Mouse (Mus musculus) liver, postnatal 0 days (tissue): Measurements from ENCODE around the gene Il21r. TPM values are rescaled to one million over a fixed set of nuclear protein-coding genes. Genes with fewer than 3 reads are reported as not detected.
A peak's percentile ranks its signal among the peaks of the same experiment; 100 is the strongest.

Source experiments
- ATAC-seq: fragments of 200-750 bp; cut with Nextera tagmentation; 2 replicates; pipeline ENCODE4 v1.8.0; 2017; ENCODE audit warnings: mild to moderate bottlenecking, moderate library complexity
- DNase-seq: peaks from one replicate; pipeline ENCODE4 v3.0.0-alpha.2; 2016
- H3K27ac ChIP-seq: fragments of 300-500 bp; sonication (generic); 2 replicates; pipeline ENCODE4 v1.5.1; 2014; ENCODE audit warnings: antibody characterized with exemption, moderate library complexity, mild to moderate bottlenecking, low read depth
- H3K27me3 ChIP-seq: fragments of 300-500 bp; sonication (generic); 2 replicates; pipeline ENCODE4 v1.6.1; 2014; ENCODE audit warnings: low read length, control low read depth, mixed read lengths; ENCODE audit not compliant: insufficient read depth
- H3K36me3 ChIP-seq: fragments of 300-500 bp; sonication (generic); replicated peaks from 2 replicates; pipeline ENCODE4 v1.6.1; 2014; ENCODE audit warnings: mild to moderate bottlenecking, control low read depth, low read length, moderate library complexity, mixed read lengths; ENCODE audit not compliant: insufficient read depth
- H3K4me1 ChIP-seq: fragments of 300-500 bp; sonication (generic); 2 replicates; pipeline ENCODE4 v1.6.1; 2014; ENCODE audit warnings: antibody characterized with exemption, mild to moderate bottlenecking, control low read depth; ENCODE audit not compliant: insufficient read depth
- H3K4me2 ChIP-seq: fragments of 300-500 bp; sonication (generic); 2 replicates; pipeline ENCODE4 v1.6.1; 2014; ENCODE audit warnings: low read depth, mild to moderate bottlenecking, low read length, moderate library complexity, mixed read lengths
- H3K4me3 ChIP-seq: fragments of 300-500 bp; sonication (generic); 2 replicates; pipeline ENCODE4 v1.5.1; 2014; ENCODE audit warnings: low read depth, low read length
- H3K9ac ChIP-seq: fragments of 300-500 bp; sonication (generic); replicated peaks from 2 replicates; pipeline ENCODE4 v1.6.1; 2014; ENCODE audit warnings: mild to moderate bottlenecking, moderate library complexity
- H3K9me3 ChIP-seq: fragments of 300-500 bp; sonication (generic); 2 replicates; pipeline ENCODE4 v1.6.1; 2016; ENCODE audit warnings: mild to moderate bottlenecking, control low read depth, low read length, mixed read lengths
- CTCF ChIP-seq: sonication (generic); IDR thresholded peaks from 2 replicates; pipeline ENCODE4 v1.5.1; 2016; ENCODE audit warnings: antibody characterized with exemption, low read depth
- EP300 ChIP-seq: IDR thresholded peaks from 2 replicates; pipeline ENCODE4 v1.6.1; 2016; ENCODE audit warnings: antibody characterized with exemption, low read depth, mild to moderate bottlenecking
- WGBS: fragments of 180-500 bp; shearing (Covaris S2); extraction: QIAGEN DNeasy Blood & Tissue Kit; methylation state at CpG from one replicate; pipeline ENCODE4 v1.1.7; 2014; ENCODE audit not compliant: insufficient replicate concordance; 5-methylcytosine and 5-hydroxymethylcytosine counted together
- polyA plus RNA-seq: library from polyadenylated mRNA; unstranded; fragments of >200 nt; fragmentation: Nextera tagmentation; extraction: Ambion mirVana; gene quantifications from 2 replicates; pipeline ENCODE4 v1.2.1, GENCODE M21; 2015

The Il21r gene
- polyA plus RNA-seq, 1 experiment from 2014 or later: 0.70 TPM

- ATAC-seq: no peak
- TF ChIP-seq CTCF: no peak
- TF ChIP-seq EP300: no peak
- WGBS: 81% methylated on average over 3 of the region's 3 CpGs
Measured at GRCm38 (mm10) chr7:125578106-125578505, 25.1 kb upstream of the Il21r start.

DNA sequence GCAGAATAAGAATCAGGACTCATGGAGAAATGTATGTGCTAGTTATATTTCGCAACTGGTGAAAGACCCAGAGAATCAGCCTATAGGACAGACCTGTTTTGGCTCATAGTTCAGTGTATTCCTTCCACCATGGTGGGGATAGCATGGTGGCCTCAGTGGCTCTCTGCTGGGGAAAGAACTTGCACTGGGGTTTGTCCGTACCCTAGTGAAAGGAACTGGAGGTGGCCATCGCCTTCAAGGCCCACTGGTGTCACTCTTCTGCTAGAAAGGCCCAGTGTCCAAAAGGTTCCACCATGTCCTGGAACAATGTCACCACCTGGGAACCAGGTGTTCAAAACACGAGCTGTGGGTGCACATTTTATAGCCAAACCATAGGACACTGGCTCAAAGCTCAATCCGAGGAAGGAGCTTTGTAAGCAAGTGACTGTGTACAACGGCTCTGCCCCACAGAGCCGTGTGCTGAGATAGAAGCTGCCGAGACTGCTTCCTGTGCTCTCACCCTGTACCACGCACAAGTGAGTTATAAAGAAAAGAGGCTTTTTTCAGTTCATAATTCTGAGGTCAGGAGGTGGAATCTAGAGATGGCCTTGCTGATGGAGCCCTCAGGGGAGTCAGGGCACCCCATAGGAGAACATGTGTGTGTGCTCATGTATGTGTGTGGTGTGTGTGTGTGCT, 23.5 kb upstream of the Il21r start:
- H3K4me2 ChIP-seq: no peak overlapping the region
- WGBS: 53% methylated on average over 9 of the region's 9 CpGs
- H3K27ac ChIP-seq: no peak overlapping the region
- TF ChIP-seq CTCF (no peak), EP300 (no peak)
- no peaks in the 10 kb centered on the region for H3K9me3 ChIP-seq
- H3K4me3 ChIP-seq: no peak overlapping the region
- DNase-seq (no peak), ATAC-seq (no peak)
- no peaks in the 10 kb centered on the region for H3K27me3 ChIP-seq
- H3K4me1 ChIP-seq: peaks cover 46% of the 10 kb centered on the region
- peaks cover 25% of the 10 kb centered on the region for H3K36me3 ChIP-seq
- no peak overlapping the region for H3K9ac ChIP-seq

More at GRCm38 (mm10) chr7:125578106-125578505, 25.1 kb upstream of the Il21r start:
- Histone ChIP-seq H3K9ac (no peak overlapping the region), H3K9me3 (no peaks in the 10 kb centered on the region), H3K4me1 (peaks cover 46% of the 10 kb centered on the region), H3K27ac (peak overlapping the region; percentile 68), H3K27me3 (no peaks in the 10 kb centered on the region), H3K4me3 (no peak overlapping the region), H3K36me3 (peaks cover 40% of the 10 kb centered on the region), H3K4me2 (no peak overlapping the region)
- no peak for DNase-seq

DNA sequence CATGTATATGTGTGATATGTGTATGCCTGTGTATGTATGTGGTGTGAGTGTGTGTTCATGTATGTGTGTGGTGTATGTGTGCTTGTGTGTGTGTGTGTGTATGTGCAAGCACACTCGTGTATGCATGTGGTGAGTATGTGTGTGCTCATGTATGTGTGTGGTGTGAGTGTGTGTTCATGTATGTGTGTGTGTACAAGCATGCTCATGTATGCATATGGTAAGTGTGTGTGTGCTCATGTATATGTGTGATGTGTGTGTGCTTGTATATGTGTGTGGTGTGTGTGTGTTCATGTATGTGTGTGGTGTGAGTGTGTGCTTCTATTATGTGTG, 23.0 kb upstream of the Il21r start:
- no peak overlapping the region for H3K27ac ChIP-seq
- no peak overlapping the region for H3K9ac ChIP-seq
- 62% methylated on average over 1 of the region's 1 CpGs for WGBS
- no peaks in the 10 kb centered on the region for H3K9me3 ChIP-seq
- H3K4me1 ChIP-seq: peaks cover 46% of the 10 kb centered on the region
- TF ChIP-seq EP300 (no peak), CTCF (no peak)
- H3K4me2 ChIP-seq: no peak overlapping the region
- H3K27me3 ChIP-seq: no peaks in the 10 kb centered on the region
- H3K4me3 ChIP-seq: no peak overlapping the region
- peaks cover 21% of the 10 kb centered on the region for H3K36me3 ChIP-seq
- DNase-seq (no peak), ATAC-seq (no peak)

- Histone ChIP-seq H3K27me3 (no peaks in the 10 kb centered on the region), H3K9me3 (no peaks in the 10 kb centered on the region), H3K4me3 (peak overlapping the region; percentile 35), H3K4me1 (peaks cover 42% of the 10 kb centered on the region), H3K27ac (no peak overlapping the region), H3K36me3 (peaks cover 15% of the 10 kb centered on the region), H3K4me2 (peak overlapping the region; percentile 75), H3K9ac (0 out of 2 replicates have a peak overlapping the region, but pooled peaks have one; percentile 27)
- TF ChIP-seq CTCF: no peak
- TF ChIP-seq EP300: no peak
- DNase-seq (no peak), ATAC-seq (no peak)
- WGBS: 12% methylated on average over 16 of the region's 16 CpGs
Measured at GRCm38 (mm10) chr7:125580625-125581316, 22.5 kb upstream of the Il21r start.

GRCm38 (mm10) chr7:125581317-125581672, 21.9 kb upstream of the Il21r start:
- peaks cover 38% of the 10 kb centered on the region for H3K4me1 ChIP-seq
- H3K27me3 ChIP-seq: no peaks in the 10 kb centered on the region
- H3K4me2 ChIP-seq: peak overlapping the region; percentile 75
- TF ChIP-seq CTCF (peak; percentile 100), EP300 (0 out of 2 replicates have a peak, but pooled peaks have one; percentile 18)
- 0 out of 2 replicates have a peak overlapping the region, but pooled peaks have one; percentile 27 for H3K9ac ChIP-seq
- 3% methylated on average over 21 of the region's 21 CpGs for WGBS
- no peak overlapping the region for H3K27ac ChIP-seq
- H3K36me3 ChIP-seq: peaks cover 10% of the 10 kb centered on the region
- H3K4me3 ChIP-seq: peak overlapping the region; percentile 35
- ATAC-seq (peak; percentile 71), DNase-seq (peak; percentile 90)
- H3K9me3 ChIP-seq: no peaks in the 10 kb centered on the region

- DNase-seq (no peak), ATAC-seq (no peak)
- Histone ChIP-seq H3K4me3 (no peak overlapping the region), H3K36me3 (no peaks in the 10 kb centered on the region), H3K9me3 (no peaks in the 10 kb centered on the region), H3K9ac (no peak overlapping the region), H3K4me2 (no peak overlapping the region), H3K27me3 (no peaks in the 10 kb centered on the region), H3K4me1 (peaks cover 19% of the 10 kb centered on the region), H3K27ac (0 out of 2 replicates have a peak overlapping the region, but pooled peaks have one; percentile 3)
- 55% methylated on average over 6 of the region's 6 CpGs for WGBS
- TF ChIP-seq CTCF (0 out of 2 replicates have a peak, but pooled peaks have one; percentile 16), EP300 (no peak)
Measured at GRCm38 (mm10) chr7:125583325-125584004, 19.8 kb upstream of the Il21r start.
